Mouse (Mus musculus) erythroblast, embryonic 14.5 days (primary cell): ENCODE results near the gene Xcr1.

ENCODE experiments used
- GATA1 ChIP-seq: IDR thresholded peaks from 2 replicates; pipeline ENCODE4 v1.6.1; 2012; ENCODE audit warnings: low read length, inconsistent platforms, mixed read lengths
- TAL1 ChIP-seq: IDR thresholded peaks from 3 replicates; pipeline ENCODE4 v1.6.1; 2012; ENCODE audit warnings: low read length, inconsistent platforms, mixed read lengths

- TF ChIP-seq GATA1 (no peak), TAL1 (no peak)
Observed at GRCm38 (mm10) chr9:123802421-123802820, 59.4 kb downstream of the Xcr1 start.
